Mouse (Mus musculus): ENCODE data around the gene St6gal1.

St6gal1 gene

GRCm38 (mm10) chr16:23337317-23337716 lies 112.8 kb downstream of the St6gal1 start:
- no peak for DNase-seq (ENCODE audit: low spot score)

GRCm38 (mm10) chr16:23341254-23341653 lies 116.7 kb downstream of the St6gal1 start:
- no peak for DNase-seq (ENCODE audit: low spot score)

GRCm38 (mm10) chr16:23350802-23351201 lies 126.3 kb downstream of the St6gal1 start:
- no peak for DNase-seq (ENCODE audit: low spot score)

GRCm38 (mm10) chr16:23361031-23361430 lies 136.5 kb downstream of the St6gal1 start:
- DNase-seq (ENCODE audit: low spot score) = no peak

GRCm38 (mm10) chr16:23361434-23361970 lies 137.0 kb downstream of the St6gal1 start:
- DNase-seq (ENCODE audit: low spot score) = no peak

- DNase-seq (ENCODE audit: low spot score) = no peak
Observed at GRCm38 (mm10) chr16:23364328-23364990, 139.9 kb downstream of the St6gal1 start.

GRCm38 (mm10) chr16:23369124-23369523 lies 144.6 kb downstream of the St6gal1 start:
- DNase-seq (ENCODE audit: low spot score) = no peak

- DNase-seq (ENCODE audit: low spot score) = no peak
Observed at GRCm38 (mm10) chr16:23370724-23371123, 146.2 kb downstream of the St6gal1 start.

GRCm38 (mm10) chr16:23372340-23372739 lies 147.8 kb downstream of the St6gal1 start:
- DNase-seq (ENCODE audit: low spot score) = no peak

GRCm38 (mm10) chr16:23374068-23374467 lies 149.5 kb downstream of the St6gal1 start:
- no peak for DNase-seq (ENCODE audit: low spot score)

- no peak for DNase-seq (ENCODE audit: low spot score)
Observed at GRCm38 (mm10) chr16:23374938-23375337, 150.4 kb downstream of the St6gal1 start.

GRCm38 (mm10) chr16:23376189-23376588 lies 151.6 kb downstream of the St6gal1 start:
- DNase-seq (ENCODE audit: low spot score) = no peak

GRCm38 (mm10) chr16:23379536-23380230 lies 155.1 kb downstream of the St6gal1 start:
- no peak for DNase-seq (ENCODE audit: low spot score)

GRCm38 (mm10) chr16:23384304-23384703 lies 159.8 kb downstream of the St6gal1 start:
- DNase-seq (ENCODE audit: low spot score) = no peak

GRCm38 (mm10) chr16:23397931-23398330 lies 173.4 kb downstream of the St6gal1 start:
- no peak for DNase-seq (ENCODE audit: low spot score)

GRCm38 (mm10) chr16:23401463-23401862 lies 176.9 kb downstream of the St6gal1 start:
- peak; percentile 37 for DNase-seq (ENCODE audit: low spot score)

- no peak for DNase-seq (ENCODE audit: low spot score)
Observed at GRCm38 (mm10) chr16:23401959-23402358, 177.4 kb downstream of the St6gal1 start.

- peak; percentile 38 for DNase-seq (ENCODE audit: low spot score)
Observed at GRCm38 (mm10) chr16:23403008-23403755, 178.6 kb downstream of the St6gal1 start.
